Mouse (Mus musculus) erythroblast, adult 5-6 weeks (primary cell): ENCODE measurements around the gene Galnt17. TPM values are rescaled to one million over a fixed set of nuclear protein-coding genes. Genes with fewer than 3 reads are reported as not detected.

Source experiments
- ATAC-seq: replicated peaks from 2 replicates; pipeline ENCODE4 v1.8.0; 2016; ENCODE audit warnings: moderate number of reproducible peaks, mild to moderate bottlenecking, moderate TSS enrichment, inconsistent platforms; ENCODE audit not compliant: poor library complexity, low FRiP score, severe bottlenecking
- total RNA-seq, 2 experiments: library from RNA; stranded (forward) in 1 of 2; stranded (reverse) in 1 of 2; fragments of 150-400 nt in 1 of 2; fragments of 200-764, 138-1000 nt in 1 of 2; gene quantifications; 2 replicates each; pipeline versions ENCODE4 v1.2.3 to v1.2.4; 2015 to 2017; ENCODE audit warnings: low replicate concordance in 2 of 2

Gene Galnt17
- total RNA-seq, 2 experiments from 2014 or later: not detected

- no peak for ATAC-seq
Observed at GRCm38 (mm10) chr5:131157866-131158265, 150.4 kb downstream of the Galnt17 start.

GRCm38 (mm10) chr5:131156323-131156722 lies 152.0 kb downstream of the Galnt17 start:
- ATAC-seq: no peak

GRCm38 (mm10) chr5:131142606-131143005 lies 165.7 kb downstream of the Galnt17 start:
- no peak for ATAC-seq

- ATAC-seq: no peak
Observed at GRCm38 (mm10) chr5:131134809-131135208, 173.5 kb downstream of the Galnt17 start.

- no peak for ATAC-seq
Observed at GRCm38 (mm10) chr5:131120296-131120840, 187.9 kb downstream of the Galnt17 start.

DNA sequence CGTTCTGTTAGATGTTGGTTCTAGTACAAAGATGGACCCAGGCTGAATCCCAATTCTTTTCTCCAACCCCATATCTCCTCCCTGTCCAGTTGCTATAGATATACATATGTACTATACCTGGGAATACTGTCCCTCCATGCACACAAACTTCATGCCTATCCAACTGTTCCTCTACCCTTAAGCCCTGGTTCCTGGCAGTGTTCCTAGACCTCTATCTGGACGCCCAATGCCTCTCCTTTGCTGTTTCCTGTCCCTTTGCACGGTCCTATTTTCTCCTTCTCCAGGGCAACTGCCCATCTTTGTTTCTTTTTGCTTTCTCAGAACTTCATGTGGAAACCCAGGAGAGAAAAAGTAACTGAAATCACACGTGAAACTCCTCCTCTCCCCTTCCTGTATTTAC lies 188.4 kb downstream of the Galnt17 start:
- ATAC-seq: no peak

GRCm38 (mm10) chr5:131117391-131118040 lies 190.8 kb downstream of the Galnt17 start:
- no peak for ATAC-seq

DNA sequence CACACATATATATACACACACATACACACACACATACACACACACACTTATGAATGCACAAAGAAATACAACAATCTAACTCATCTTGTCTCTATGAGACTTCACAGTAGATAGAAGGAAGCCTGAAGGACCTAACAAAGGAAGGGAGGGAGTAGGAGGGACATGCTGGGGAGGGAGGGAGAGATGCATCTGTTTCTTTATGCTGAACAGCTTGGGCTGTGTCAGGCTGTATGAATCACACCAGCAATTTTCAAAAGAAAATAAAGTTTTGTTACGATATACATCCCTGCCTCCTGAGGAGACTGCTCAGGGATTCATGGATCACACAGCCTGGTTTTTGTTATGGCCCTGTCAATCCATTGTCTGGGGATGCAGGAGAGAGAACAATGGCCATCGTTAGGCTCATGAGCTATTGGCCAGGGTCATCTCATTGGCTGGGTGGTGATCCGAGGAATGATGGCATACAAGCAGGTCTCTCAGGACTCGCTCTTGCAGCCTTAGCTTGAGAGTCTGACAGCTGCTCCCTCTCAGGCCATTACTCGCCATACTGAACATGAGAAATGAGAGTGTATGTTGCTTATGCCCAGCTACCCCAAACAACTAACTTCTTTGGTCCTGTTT lies 194.3 kb downstream of the Galnt17 start:
- ATAC-seq: no peak

- ATAC-seq: no peak
Observed at GRCm38 (mm10) chr5:131107188-131107587, 201.1 kb downstream of the Galnt17 start.

GRCm38 (mm10) chr5:131096824-131097223 lies 211.5 kb downstream of the Galnt17 start:
- no peak for ATAC-seq

DNA sequence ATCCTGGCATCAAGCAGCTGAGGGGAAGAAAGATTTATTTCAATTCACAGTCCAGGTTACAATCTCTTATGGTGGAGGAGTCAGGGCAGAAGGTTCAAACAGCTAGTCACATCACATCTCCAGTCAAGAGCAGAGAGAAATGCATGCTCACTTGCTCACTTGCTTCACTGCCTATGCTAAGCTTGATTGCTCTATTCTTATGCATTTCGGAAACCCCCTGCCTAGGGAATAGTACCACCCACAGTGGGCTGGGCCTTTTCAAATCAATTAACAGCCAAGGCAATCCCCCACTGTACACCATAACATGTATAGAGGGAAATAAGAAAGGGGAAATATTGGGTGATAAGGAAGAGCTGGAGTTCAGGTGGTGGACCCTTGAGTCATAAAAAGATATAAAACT lies 212.7 kb downstream of the Galnt17 start:
- no peak for ATAC-seq

- ATAC-seq: no peak
Observed at GRCm38 (mm10) chr5:131094771-131095170, 213.5 kb downstream of the Galnt17 start.

- ATAC-seq: no peak
Observed at GRCm38 (mm10) chr5:131094138-131094537, 214.2 kb downstream of the Galnt17 start.

DNA sequence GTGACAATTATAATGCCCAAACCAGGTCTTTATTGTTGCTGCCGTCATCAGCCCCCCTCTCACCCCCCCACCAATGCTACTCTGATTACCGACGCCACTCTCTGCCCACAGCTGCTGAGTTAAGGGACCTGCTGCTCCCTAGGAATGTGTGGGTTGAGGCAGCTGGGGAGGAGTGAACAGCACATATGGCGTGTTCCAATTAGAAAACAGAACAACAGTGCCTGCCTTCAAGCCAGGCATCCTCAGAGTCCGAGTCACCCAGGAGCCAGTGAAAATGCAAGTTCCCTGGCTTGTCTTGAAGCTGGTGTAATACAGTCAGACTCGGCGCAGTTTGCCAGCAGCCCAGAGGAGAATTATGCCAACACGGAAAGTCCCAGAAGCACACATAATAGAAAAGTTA lies 218.4 kb downstream of the Galnt17 start:
- ATAC-seq: no peak

DNA sequence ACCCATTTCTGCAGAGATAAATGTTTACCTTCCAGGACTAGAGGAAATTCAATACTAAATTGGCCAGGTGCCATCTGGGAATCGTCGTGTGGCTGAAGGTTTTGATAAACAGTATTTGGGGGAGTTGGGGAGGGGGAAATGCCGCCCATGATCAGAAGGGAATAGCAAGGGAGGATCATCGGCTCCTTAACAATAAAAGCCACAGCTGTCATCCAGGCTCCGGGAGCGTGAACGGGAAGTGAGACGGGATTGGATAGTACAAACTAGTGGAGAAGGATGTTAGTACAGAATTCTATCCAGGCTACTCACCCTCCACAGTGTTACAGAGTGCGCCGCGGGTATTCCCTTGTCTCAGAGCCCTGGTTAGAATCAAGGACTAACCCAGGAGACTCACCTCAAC lies 219.4 kb downstream of the Galnt17 start:
- no peak for ATAC-seq

- no peak for ATAC-seq
Observed at GRCm38 (mm10) chr5:131083072-131083657, 225.1 kb downstream of the Galnt17 start.

DNA sequence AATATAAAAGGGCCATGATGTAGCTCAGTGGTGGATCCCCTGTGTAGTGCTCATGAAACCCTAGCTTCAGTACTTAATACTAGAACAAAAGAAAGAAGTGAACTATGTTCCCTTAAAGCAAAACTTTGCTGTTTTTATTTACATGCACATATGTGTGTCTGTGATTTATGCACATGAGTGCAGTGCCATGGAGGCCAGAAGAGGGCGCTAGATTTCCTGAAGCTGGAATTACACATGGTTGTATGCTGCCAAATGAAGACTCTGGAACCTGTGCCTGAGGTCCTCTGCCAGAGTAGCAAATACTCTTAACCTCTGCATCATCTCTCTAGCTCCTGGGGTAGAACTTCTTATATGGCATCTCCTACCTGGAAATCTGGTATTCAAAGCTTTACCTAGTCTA lies 230.6 kb downstream of the Galnt17 start:
- no peak for ATAC-seq

DNA sequence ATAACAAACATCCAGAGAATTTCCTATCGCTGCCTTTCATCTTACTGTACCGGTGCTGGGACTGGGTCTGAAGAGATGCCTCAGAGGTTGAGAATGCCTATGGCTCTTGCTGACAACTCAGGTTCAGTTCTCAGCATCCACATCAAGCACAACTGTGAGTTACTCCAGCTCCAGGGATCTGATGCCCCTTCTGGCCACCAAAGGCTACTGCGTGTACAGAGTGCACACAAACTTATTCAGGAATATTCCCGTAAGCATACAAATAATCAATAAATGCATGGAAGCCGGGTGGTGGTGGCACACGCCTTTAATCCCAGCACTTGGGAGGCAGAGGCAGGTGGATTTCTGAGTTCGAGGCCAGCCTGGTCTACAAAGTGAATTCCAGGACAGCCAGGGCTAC lies 232.5 kb downstream of the Galnt17 start:
- no peak for ATAC-seq

- no peak for ATAC-seq
Observed at GRCm38 (mm10) chr5:131074295-131074694, 234.0 kb downstream of the Galnt17 start.

- ATAC-seq: no peak
Observed at GRCm38 (mm10) chr5:131065174-131065573, 243.1 kb downstream of the Galnt17 start.

GRCm38 (mm10) chr5:131048505-131048904 lies 259.8 kb downstream of the Galnt17 start:
- no peak for ATAC-seq
